In genomic region chr14:76849071-76849470, GRCm38 (mm10) we compare ENCODE assay signal across 24 mouse cellular contexts.
DNase-seq lines count a peak whose midpoint lies in the region; ATAC-seq and TF ChIP-seq lines count a peak whose summit lies in the region.
"Had no signal": no experiment of that assay in that cellular context is flagged by ENCODE, and none has a peak within 500 bp of the region (broad histone marks: within the 10 kb centered on the region; RNA-seq: fewer than 3 reads in every experiment).

No protein-coding gene starts in this region.

- no peaks in the 10 kb centered on the region for H3K27me3 ChIP-seq in lung, embryonic 16.5 days (ENCODE audit: control insufficient read depth, insufficient read depth, low read depth, low read length)
- H3K27me3 ChIP-seq: kidney, embryonic 15.5 days; limb, embryonic 13.5 days had no signal

- no peak for TF ChIP-seq CTCF in lung, adult 2 months (IDR thresholded peaks at IDR 0.05; ENCODE audit: insufficient read depth, low read length)

- H3K9me3 ChIP-seq in lung, embryonic 16.5 days (ENCODE audit: control insufficient read depth, low read length) = no peaks in the 10 kb centered on the region
- H3K9me3 ChIP-seq: embryonic facial prominence, embryonic 10.5 days; forebrain, embryonic 10.5 days; kidney, embryonic 15.5 days; limb, embryonic 13.5 days; liver, embryonic 13.5 days had no signal

- no peak overlapping the region for H3K4me3 ChIP-seq in lung, embryonic 16.5 days (ENCODE audit: low read length)
- no peak overlapping the region for H3K4me3 ChIP-seq in lung, adult 2 months (replicated peaks; ENCODE audit: extremely low read depth, low read depth, low read length)
- H3K4me3 ChIP-seq: embryonic facial prominence, embryonic 10.5 days; forebrain, embryonic 10.5 days; kidney, embryonic 15.5 days; limb, embryonic 13.5 days; liver, embryonic 13.5 days had no signal

- WGBS in lung, embryonic 16.5 days = 50% methylated on average over 3 of the region's 3 CpGs
- 30% methylated on average over 3 of the region's 3 CpGs for WGBS in lung, adult 2 months

- no peak overlapping the region for H3K9ac ChIP-seq in lung, embryonic 16.5 days (ENCODE audit: low read length)
- H3K9ac ChIP-seq: kidney, embryonic 15.5 days; limb, embryonic 13.5 days; liver, embryonic 13.5 days had no signal

- intact Hi-C loops in heart, postnatal 10 days (cut with DNase I) = no loop called here
- intact Hi-C loops in heart, postnatal 36 days (cut with DNase I) = no loop called here

- H3K27ac ChIP-seq in lung, embryonic 16.5 days (ENCODE audit: low read length) = peak overlapping the region; percentile 38; the same call in 1 of the 2 replicates
- H3K27ac ChIP-seq: embryonic facial prominence, embryonic 10.5 days; forebrain, embryonic 10.5 days; kidney, embryonic 15.5 days; limb, embryonic 13.5 days; liver, embryonic 13.5 days; macrophage had no signal

- H3K4me2 ChIP-seq in lung, embryonic 16.5 days (ENCODE audit: low read depth, low read length) = no peak overlapping the region
- H3K4me2 ChIP-seq: kidney, embryonic 15.5 days; limb, embryonic 13.5 days had no signal

- no peaks in the 10 kb centered on the region for H3K36me3 ChIP-seq in lung, embryonic 16.5 days (ENCODE audit: control insufficient read depth, insufficient read depth, low read length)
- H3K36me3 ChIP-seq: embryonic facial prominence, embryonic 10.5 days; forebrain, embryonic 10.5 days; kidney, embryonic 15.5 days; limb, embryonic 13.5 days; liver, embryonic 13.5 days had no signal

- ATAC-seq in lung, embryonic 16.5 days (ENCODE audit: low read depth) = no peak
- ATAC-seq: activated CD4-positive, CD25-positive, alpha-beta regulatory T cell, adult 4 months; forebrain, embryonic 16.5 days; midbrain, embryonic 16.5 days had no signal

- no peak for TF ChIP-seq POLR2A in lung, adult 2 months (IDR thresholded peaks at IDR 0.05; ENCODE audit: borderline replicate concordance, extremely low read depth, low read depth, low read length)

- peaks cover 9% of the 10 kb centered on the region; the same call in 1 of the 2 replicates for H3K4me1 ChIP-seq in lung, embryonic 16.5 days (replicated peaks; ENCODE audit: control insufficient read depth, insufficient read depth, low read length)
- peaks cover 2% of the 10 kb centered on the region; the same call in 1 of the 2 replicates for H3K4me1 ChIP-seq in lung, adult 2 months (ENCODE audit: control insufficient read depth, insufficient read depth, low read length)
- H3K4me1 ChIP-seq: limb, embryonic 13.5 days had no signal

- peak; percentile 39 to 41 for DNase-seq in heart, postnatal 10 days
- DNase-seq in heart, postnatal 36 days = no peak
- DNase-seq in lung, adult 2 months = no peak
- peak; percentile 31 for DNase-seq in lung, postnatal 25 days (ENCODE audit: low spot score)
- peak; percentile 29 for DNase-seq in retina, postnatal 1 day
- no peak for DNase-seq in thymus, adult 18-20 months
- DNase-seq: adrenal gland, postnatal 10 days; cerebellum, adult 8-10 months; gastrocnemius, postnatal 14 days; kidney, adult 11 months; kidney, postnatal 36 days; layer of hippocampus, postnatal 36 days; liver, embryonic 13.5 days; thymus, adult 2 months; thymus, postnatal 4 days had no signal

Comparison
In these comparisons a context has a peak if more than half of its experiments do, and no peak if none do; other contexts are left out.
1. DNase-seq: peak in heart, postnatal 10 days (2 of 2), lung, postnatal 25 days (single experiment) and retina, postnatal 1 day (single experiment); none in heart, postnatal 36 days (0 of 2), lung, adult 2 months (single experiment) and thymus, adult 18-20 months (0 of 2).